ENCODE assay signal across 8 mouse cellular contexts in genomic region chr2:71544391-71545285, GRCm38 (mm10). TPM values are rescaled to one million over a fixed set of nuclear protein-coding genes. Genes with fewer than 3 reads are reported as not detected.
A peak's percentile ranks its signal among the peaks of the same experiment; 100 is the strongest.
DNase-seq lines count a peak whose midpoint lies in the region.
"Had no signal": no experiment of that assay in that cellular context is flagged by ENCODE, and none has a peak within 500 bp of the region (broad histone marks: within the 10 kb centered on the region; RNA-seq: fewer than 3 reads in every experiment).

No protein-coding gene starts in this region.

- DNase-seq in lung, postnatal 4 days = peak; percentile 17 to 41
- no peak for DNase-seq in lung, postnatal 25 days (ENCODE audit: low spot score)
- peak; percentile 70 for DNase-seq in forebrain, embryonic 10.5 days (ENCODE audit: extremely low spot score, low spot score)
- DNase-seq in kidney, postnatal 4 days = peak; percentile 55 to 69
- DNase-seq in retina, postnatal 1 day = peak; percentile 60
- DNase-seq in adrenal gland, postnatal 36 days = no peak
- no peak for DNase-seq in right cerebral cortex, postnatal 25 days

- H3K4me1 ChIP-seq in forebrain, embryonic 10.5 days = peaks cover 84% of the 10 kb centered on the region

- no peaks in the 10 kb centered on the region for H3K9me3 ChIP-seq in forebrain, embryonic 10.5 days

- H3K36me3 ChIP-seq in forebrain, embryonic 10.5 days (replicated peaks) = peaks cover 6% of the 10 kb centered on the region; the same call in 1 of the 2 replicates

- peak overlapping the region; percentile 86 for H3K27ac ChIP-seq in forebrain, embryonic 10.5 days
- H3K27ac ChIP-seq: liver, embryonic 14.5 days had no signal

- peak overlapping the region; percentile 72 for H3K4me3 ChIP-seq in forebrain, embryonic 10.5 days

- H3K27me3 ChIP-seq in forebrain, embryonic 10.5 days (ENCODE audit: poor library complexity, severe bottlenecking) = peaks cover 97% of the 10 kb centered on the region

- under 1% methylated on average over 61 of the region's 61 CpGs for WGBS in forebrain, embryonic 10.5 days

RNA-seq across cellular contexts. Expression of gene Dlx2, which starts 1.9 kb away (rescaled TPM):
- polyA plus RNA-seq in forebrain, embryonic 10.5 days (2016; fragmentation: Nextera tagmentation; extraction: Ambion mirVana) = 15.5 and 17.8 TPM in 2 replicates
- total RNA-seq in adrenal gland, postnatal 36 days (2021) = under 1 TPM in 1 of 2 experiments, not detected in 1; 0.16 TPM

RNA-seq across cellular contexts. Expression of gene Dlx1, which starts 16.7 kb away (rescaled TPM):
- 32.5 and 32.9 TPM in 2 replicates for polyA plus RNA-seq in forebrain, embryonic 10.5 days (2016; fragmentation: Nextera tagmentation; extraction: Ambion mirVana)
- total RNA-seq in adrenal gland, postnatal 36 days (2021) = under 1 TPM; 0.23 to 0.43 TPM

Comparison
In these comparisons a context has a peak if more than half of its experiments do, and no peak if none do; other contexts are left out.
1. DNase-seq: peak in lung, postnatal 4 days (2 of 2), forebrain, embryonic 10.5 days (single experiment), kidney, postnatal 4 days (2 of 2) and retina, postnatal 1 day (single experiment); none in lung, postnatal 25 days (single experiment), adrenal gland, postnatal 36 days (0 of 2) and right cerebral cortex, postnatal 25 days (single experiment).